Mouse (Mus musculus): ENCODE data around the gene Fam219b.

Fam219b gene

DNA sequence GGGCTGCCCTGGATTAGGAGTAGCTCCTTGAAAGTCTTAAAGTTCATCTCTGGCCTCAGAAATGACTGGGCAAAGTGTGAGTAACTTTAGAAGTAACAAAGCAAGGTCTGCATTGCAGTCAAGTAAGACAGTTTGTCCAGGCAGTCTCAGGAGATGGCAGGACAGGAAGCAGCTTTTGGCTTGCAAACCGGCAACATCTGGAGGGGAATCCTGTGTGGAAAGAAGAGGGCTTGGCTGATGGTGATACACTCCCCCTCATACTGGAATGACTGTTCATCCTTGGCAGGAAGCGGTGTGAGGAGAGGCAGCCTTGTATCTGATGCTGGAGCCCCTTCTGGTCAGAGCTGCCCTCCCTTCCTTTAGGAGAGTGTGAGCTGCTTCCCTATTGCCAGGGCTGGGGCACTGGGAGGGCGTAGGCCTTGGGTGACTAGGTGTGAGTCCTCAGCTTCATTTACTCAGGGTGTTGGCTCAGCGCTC is 25.6 kb downstream of the Fam219b start:
- no peak for DNase-seq (ENCODE audit: low read depth in 1 of 2, low spot score in 2 of 2)

DNA sequence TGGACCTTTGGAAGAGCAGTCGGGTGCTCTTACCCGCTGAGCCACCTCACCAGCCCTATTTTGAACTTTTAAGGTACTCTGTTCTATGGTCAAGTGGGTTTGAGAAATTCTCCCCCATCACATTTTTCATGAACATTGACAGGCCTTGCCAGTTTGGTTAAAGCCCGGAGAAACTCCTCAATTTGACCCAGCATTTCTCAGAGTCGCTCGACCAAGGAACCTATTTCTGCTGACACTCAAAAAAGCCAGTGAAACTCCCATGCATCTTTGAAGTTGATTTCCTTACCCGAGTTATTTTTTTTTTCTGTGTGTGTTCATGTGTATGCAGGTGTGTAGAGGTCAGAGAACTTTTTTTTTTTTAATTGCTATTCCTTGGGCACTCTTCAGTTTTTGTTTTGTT is 27.3 kb downstream of the Fam219b start:
- DNase-seq (ENCODE audit: low read depth in 1 of 2, low spot score in 2 of 2), result no peak

DNA sequence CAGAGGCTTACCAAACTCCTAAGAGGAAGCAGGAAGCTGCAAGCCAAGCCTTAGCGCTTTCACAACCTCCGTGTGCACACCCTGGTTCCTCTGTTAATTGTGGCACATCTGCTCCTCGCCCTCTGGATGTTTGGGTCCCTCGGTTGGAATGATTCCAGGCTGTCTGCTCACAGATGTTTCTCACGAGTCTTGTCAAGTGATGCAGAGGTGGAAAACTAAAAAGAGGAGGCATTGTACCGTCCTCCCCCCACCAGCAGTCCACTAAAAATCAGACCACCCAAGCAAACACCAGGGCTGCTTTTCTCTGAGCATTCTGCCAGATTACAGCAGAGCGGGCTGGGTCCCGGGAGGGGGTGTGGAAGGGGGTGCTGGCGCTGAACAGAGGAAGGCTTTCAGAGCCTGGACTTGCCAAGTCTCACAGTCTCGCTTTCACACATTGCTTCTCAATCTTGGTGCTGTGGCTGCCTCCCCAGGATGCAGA is 28.5 kb downstream of the Fam219b start:
- peak; percentile 30 for DNase-seq (ENCODE audit: low read depth in 1 of 2, low spot score in 2 of 2)

DNA sequence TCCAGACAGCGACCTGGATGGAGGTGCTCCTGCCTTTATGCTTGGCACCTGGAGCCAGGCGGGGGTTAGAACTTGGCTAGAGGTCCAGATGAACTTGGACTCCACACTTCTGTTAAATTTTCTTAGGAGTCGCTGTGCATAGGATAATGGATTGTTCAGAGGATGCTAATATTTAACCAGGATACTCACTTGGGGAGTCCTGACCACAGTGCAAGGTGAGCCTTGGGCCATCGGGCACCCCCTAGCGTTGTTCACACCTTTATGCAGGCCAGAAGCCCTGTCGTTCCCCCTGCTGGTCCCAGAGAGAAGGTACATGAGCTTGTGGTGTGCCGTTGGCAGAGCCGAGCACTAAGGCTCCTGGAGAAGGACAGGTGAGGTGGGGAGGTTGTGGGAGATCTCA is 29.5 kb downstream of the Fam219b start:
- DNase-seq (ENCODE audit: low read depth in 1 of 2, low spot score in 2 of 2), result no peak

DNA sequence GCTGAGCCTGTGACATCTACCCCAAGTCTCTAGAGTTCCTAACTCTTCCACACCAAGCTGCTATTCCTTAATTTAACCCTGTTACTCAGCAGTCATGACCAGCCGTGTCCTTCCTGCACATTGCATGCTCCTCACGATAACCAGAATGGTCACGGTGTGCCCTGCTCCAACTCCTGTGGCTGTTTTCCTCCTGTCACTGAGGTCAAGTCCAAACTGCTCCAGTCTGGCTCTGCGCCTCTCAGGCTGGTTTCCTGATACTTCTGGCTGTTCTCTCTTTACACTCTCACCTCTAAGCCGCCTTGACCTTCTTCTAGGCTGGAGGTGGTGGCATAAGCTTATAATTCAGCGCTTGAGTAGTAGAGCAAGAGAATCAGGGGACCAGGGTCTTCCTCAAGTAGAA is 31.2 kb downstream of the Fam219b start:
- DNase-seq (ENCODE audit: low read depth in 1 of 2, low spot score in 2 of 2), result no peak

DNA sequence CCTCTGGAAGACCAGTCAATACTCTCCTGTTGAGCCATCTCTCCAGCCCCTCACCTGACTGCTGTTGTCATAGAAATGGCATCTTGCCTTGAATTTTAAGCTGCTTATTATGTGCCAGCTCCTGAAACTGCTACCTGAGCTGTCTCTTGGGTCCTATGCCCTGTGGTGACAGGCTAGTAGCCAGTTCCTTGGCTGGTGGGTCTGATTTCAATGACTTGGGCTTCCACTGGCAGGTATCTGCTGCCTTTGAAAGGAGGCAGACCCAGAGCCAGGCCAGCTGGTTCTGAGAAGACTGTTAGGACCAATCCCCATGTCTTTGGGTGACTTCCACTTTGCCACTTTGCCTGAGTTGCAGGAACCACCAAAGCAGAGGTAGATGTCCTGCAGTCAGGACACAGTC is 37.1 kb downstream of the Fam219b start:
- DNase-seq (ENCODE audit: low read depth in 1 of 2, low spot score in 2 of 2), result no peak

DNA sequence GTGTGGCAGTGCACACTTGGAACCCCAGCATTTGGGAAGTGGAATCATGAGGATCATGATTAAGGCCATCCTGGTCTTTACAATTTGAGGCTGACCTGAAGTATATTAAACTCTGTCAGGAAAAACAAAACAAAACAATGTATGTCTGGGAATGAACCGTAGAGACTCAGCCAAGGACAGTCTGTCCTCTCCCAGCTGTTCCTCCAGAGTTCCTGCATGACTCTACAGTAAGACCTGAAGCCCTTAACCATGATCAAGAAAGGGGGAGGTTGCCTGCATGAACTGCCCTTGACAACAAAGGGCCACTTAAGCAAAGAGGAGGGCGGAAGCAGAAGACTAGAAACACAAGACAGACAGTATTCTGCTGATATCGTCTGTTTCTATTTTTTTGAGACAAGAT is 38.2 kb downstream of the Fam219b start:
- DNase-seq (ENCODE audit: low read depth in 1 of 2, low spot score in 2 of 2), result no peak

DNA sequence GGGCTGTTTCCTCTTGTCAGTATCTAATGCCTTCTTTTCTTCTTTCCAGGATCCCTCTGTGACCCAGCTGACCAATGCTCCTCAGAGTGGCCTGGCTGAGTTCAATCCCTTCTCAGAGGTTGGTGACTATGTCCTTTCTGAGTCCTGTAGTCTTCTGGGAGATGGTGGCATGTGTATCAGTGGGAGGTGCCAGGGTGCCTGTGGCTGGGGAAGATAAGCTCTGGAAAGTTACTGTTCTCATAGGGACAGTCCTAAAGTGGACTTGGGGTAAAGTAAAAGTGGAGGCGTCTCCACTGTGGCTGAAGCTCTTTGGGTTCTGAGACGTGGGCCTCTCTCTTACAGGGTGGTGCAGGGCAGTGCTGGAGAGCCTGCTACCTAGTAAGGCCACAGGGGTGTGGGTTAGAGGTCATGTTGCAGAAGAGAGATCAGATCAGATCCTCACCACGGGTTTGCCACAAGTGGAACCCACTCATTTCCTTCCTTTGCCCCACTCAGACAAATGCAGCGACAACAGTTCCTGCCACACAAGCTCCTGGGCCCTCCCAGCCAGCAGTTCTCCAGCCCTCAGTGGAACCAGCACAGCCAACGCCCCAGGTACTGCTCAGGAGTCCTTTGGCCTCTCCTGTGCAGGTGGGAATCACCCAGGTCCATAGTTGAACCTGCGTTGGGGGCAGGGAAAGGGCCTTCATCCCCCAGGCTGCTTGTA is 40.0 kb downstream of the Fam219b start:
- DNase-seq (ENCODE audit: low read depth in 1 of 2, low spot score in 2 of 2), result no peak

DNA sequence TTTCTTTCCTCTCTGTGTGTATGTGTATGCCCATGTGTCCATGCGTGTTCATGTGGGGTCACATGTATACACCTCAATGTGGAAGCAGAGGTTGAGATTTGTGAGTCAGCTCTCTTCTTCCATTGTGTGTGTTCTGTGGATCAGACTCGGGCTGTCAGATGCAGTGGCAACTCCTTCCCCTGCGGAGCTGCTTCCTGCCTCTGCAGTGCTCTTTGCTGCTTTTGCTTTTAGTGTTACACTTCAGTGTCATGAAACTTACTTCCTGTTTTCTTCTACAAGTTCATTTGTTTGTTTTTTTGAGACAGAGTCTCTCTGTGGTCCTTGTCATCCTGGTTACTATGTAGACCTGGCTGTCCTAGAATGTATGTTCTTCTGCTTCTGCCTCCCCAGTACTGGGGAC is 47.7 kb downstream of the Fam219b start:
- DNase-seq (ENCODE audit: low read depth in 1 of 2, low spot score in 2 of 2), result no peak

DNA sequence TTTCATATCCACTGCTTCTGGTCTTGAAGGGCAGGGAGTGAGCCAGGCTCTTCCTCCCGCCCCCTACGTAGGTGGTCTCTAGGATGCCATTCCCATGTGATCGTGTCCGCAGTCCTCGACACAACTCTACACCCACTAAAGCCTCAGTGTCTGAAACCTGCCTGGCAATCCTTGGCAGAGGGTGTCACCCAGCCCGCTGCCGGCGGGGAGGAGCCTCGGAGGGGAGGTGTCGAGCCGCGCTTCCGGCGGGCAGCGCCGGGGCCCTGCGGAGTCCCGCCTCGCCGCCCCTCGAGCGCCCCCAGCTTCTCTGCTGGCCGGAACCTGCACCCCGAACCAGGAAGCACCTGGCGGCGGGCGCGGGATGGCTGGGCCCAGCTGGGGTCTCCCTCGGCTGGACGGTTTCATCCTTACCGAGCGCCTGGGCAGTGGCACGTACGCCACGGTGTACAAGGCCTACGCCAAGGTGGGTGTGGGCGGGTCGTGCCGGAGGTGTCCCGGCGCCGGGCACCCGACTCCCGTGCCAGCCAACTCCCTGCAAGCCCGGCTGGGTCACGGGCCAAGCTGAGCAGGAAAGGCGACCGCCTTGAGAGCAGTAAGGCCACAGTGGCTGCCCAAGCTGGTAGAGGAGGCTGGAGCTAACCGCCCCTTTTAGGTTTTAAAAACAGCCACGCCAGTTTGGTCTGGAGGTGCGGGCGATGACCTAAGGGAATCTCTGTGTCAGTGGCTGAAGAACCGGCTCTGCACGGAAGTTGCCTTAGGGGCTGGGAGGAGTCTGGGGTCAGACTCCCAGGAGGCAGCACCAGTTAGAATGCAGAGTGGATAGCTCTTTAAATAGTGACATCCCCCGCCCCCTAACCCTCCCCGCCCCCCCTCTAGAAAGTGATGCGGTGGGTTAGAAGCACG is 52.1 kb downstream of the Fam219b start, which contains the start of gene Ulk3:
Ulk3 (plus strand) TSS at position 229 of the 903 bp plus-strand sequence.
- DNase-seq (ENCODE audit: low read depth in 1 of 2, low spot score in 2 of 2), result peak; percentile 21 to 50

DNA sequence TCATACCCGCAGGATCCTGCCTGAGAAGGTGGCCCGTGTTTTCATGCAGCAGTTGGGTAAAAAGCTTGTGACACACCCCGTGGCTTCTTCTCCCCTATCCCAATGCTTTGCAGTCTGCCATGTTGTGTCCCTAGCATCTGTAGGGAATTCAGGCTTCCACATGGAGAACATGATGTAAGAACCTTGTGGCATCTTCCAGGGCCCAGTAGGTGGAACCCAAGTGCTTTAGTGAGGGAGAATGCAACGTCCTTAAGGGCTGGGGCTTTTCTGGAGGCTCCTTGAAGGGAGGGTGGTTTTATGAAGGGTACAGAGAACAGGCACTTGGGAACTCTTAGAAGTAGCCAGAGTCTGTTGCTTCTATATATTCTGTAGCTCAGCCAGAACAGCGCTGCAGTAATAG is 53.4 kb downstream of the Fam219b start:
- no peak for DNase-seq (ENCODE audit: low read depth in 1 of 2, low spot score in 2 of 2)
